Mouse (Mus musculus) lung, postnatal 0 days (tissue): ENCODE data around the gene Hacd4. TPM values are rescaled to one million over a fixed set of nuclear protein-coding genes. Genes with fewer than 3 reads are reported as not detected.

Experiments
- ATAC-seq: fragments of 200-750 bp; cut with Nextera tagmentation; 2 replicates; pipeline ENCODE4 v1.8.0; 2017; ENCODE audit warnings: moderate library complexity
- DNase-seq: peaks from one replicate; pipeline ENCODE4 v3.0.0-alpha.2; 2016; ENCODE audit warnings: low spot score
- H3K27ac ChIP-seq: fragments of 300-500 bp; sonication (generic); 2 replicates; pipeline ENCODE4 v1.5.1; 2014; ENCODE audit warnings: antibody characterized with exemption, mild to moderate bottlenecking, low read length, mixed read lengths
- H3K27me3 ChIP-seq: fragments of 300-500 bp; sonication (generic); replicated peaks from 2 replicates; pipeline ENCODE4 v1.6.1; 2014; ENCODE audit warnings: low read length, mixed read lengths; ENCODE audit not compliant: insufficient read depth
- H3K36me3 ChIP-seq: fragments of 300-500 bp; sonication (generic); 2 replicates; pipeline ENCODE4 v1.6.1; 2014; ENCODE audit warnings: low read length, mixed read lengths; ENCODE audit not compliant: insufficient read depth
- H3K4me1 ChIP-seq: fragments of 300-500 bp; sonication (generic); 2 replicates; pipeline ENCODE4 v1.6.1; 2014; ENCODE audit warnings: antibody characterized with exemption, low read depth, low read length, mixed read lengths; ENCODE audit not compliant: insufficient read depth
- H3K4me2 ChIP-seq: fragments of 300-500 bp; sonication (generic); replicated peaks from 2 replicates; pipeline ENCODE4 v1.6.1; 2014; ENCODE audit warnings: low read depth, mild to moderate bottlenecking, low read length, moderate library complexity, mixed read lengths
- H3K4me3 ChIP-seq: fragments of 300-500 bp; sonication (generic); 2 replicates; pipeline ENCODE4 v1.5.1; 2014; ENCODE audit warnings: low read depth, low read length
- H3K9ac ChIP-seq: fragments of 300-500 bp; sonication (generic); replicated peaks from 2 replicates; pipeline ENCODE4 v1.6.1; 2014; ENCODE audit warnings: low read depth, mild to moderate bottlenecking
- H3K9me3 ChIP-seq: fragments of 300-500 bp; sonication (generic); 2 replicates; pipeline ENCODE4 v1.6.1; 2016; ENCODE audit warnings: low read length, mixed read lengths
- CTCF ChIP-seq: IDR thresholded peaks from 2 replicates; pipeline ENCODE4 v1.5.1; 2016; ENCODE audit warnings: antibody characterized with exemption, mild to moderate bottlenecking
- EP300 ChIP-seq: IDR thresholded peaks from 2 replicates; pipeline ENCODE4 v1.6.1; 2016; ENCODE audit warnings: antibody characterized with exemption, mild to moderate bottlenecking, control low read depth
- WGBS: fragments of 180-500 bp; shearing (Covaris S2); extraction: QIAGEN DNeasy Blood & Tissue Kit; methylation state at CpG from one replicate; pipeline ENCODE4 v1.1.7; 2014; 5-methylcytosine and 5-hydroxymethylcytosine counted together
- polyA plus RNA-seq: library from polyadenylated mRNA; unstranded; fragments of >200 nt; fragmentation: Nextera tagmentation; extraction: Ambion mirVana; gene quantifications from 2 replicates; pipeline ENCODE4 v1.2.1, GENCODE M21; 2015

Gene Hacd4
- polyA plus RNA-seq, 1 experiment from 2014 or later, result 10.2 TPM

GRCm38 (mm10) chr4:88424563-88424962 is 14.2 kb downstream of the Hacd4 start:
- Histone ChIP-seq H3K27ac (no peak overlapping the region), H3K9me3 (no peaks in the 10 kb centered on the region), H3K4me3 (no peak overlapping the region), H3K27me3 (no peaks in the 10 kb centered on the region), H3K36me3 (no peaks in the 10 kb centered on the region), H3K9ac (no peak overlapping the region), H3K4me2 (no peak overlapping the region), H3K4me1 (no peaks in the 10 kb centered on the region)
- TF ChIP-seq EP300 (no peak), CTCF (no peak)
- DNase-seq (no peak), ATAC-seq (no peak)

GRCm38 (mm10) chr4:88419378-88419777 is 19.4 kb downstream of the Hacd4 start:
- WGBS, result 88% methylated on average over 5 of the region's 5 CpGs
- Histone ChIP-seq H3K4me2 (no peak overlapping the region), H3K9ac (no peak overlapping the region), H3K27me3 (no peaks in the 10 kb centered on the region), H3K36me3 (no peaks in the 10 kb centered on the region), H3K4me3 (no peak overlapping the region), H3K9me3 (no peaks in the 10 kb centered on the region), H3K27ac (no peak overlapping the region), H3K4me1 (no peaks in the 10 kb centered on the region)
- TF ChIP-seq EP300, result no peak
- TF ChIP-seq CTCF, result no peak
- ATAC-seq, result no peak
- no peak for DNase-seq

GRCm38 (mm10) chr4:88415017-88415416 is 23.7 kb downstream of the Hacd4 start:
- Histone ChIP-seq H3K4me1 (no peaks in the 10 kb centered on the region), H3K36me3 (no peaks in the 10 kb centered on the region), H3K27ac (no peak overlapping the region), H3K27me3 (no peaks in the 10 kb centered on the region), H3K9ac (no peak overlapping the region), H3K4me2 (no peak overlapping the region), H3K4me3 (no peak overlapping the region), H3K9me3 (no peaks in the 10 kb centered on the region)
- 40% methylated on average over 2 of the region's 2 CpGs for WGBS
- peak; percentile 8 for DNase-seq
- TF ChIP-seq EP300, result no peak
- no peak for TF ChIP-seq CTCF
- ATAC-seq, result no peak

GRCm38 (mm10) chr4:88412331-88412730 is 26.4 kb downstream of the Hacd4 start:
- no peak overlapping the region for H3K4me3 ChIP-seq
- no peak overlapping the region for H3K9ac ChIP-seq
- no peak overlapping the region for H3K4me2 ChIP-seq
- H3K27ac ChIP-seq, result no peak overlapping the region
- ATAC-seq, result no peak
- H3K36me3 ChIP-seq, result no peaks in the 10 kb centered on the region
- H3K27me3 ChIP-seq, result no peaks in the 10 kb centered on the region
- 76% methylated on average over 2 of the region's 2 CpGs for WGBS
- H3K9me3 ChIP-seq, result no peaks in the 10 kb centered on the region
- no peak for DNase-seq
- TF ChIP-seq CTCF (no peak), EP300 (no peak)
- no peaks in the 10 kb centered on the region for H3K4me1 ChIP-seq

GRCm38 (mm10) chr4:88409279-88409678 is 29.4 kb downstream of the Hacd4 start:
- no peak overlapping the region for H3K9ac ChIP-seq
- ATAC-seq, result no peak
- H3K27ac ChIP-seq, result no peak overlapping the region
- no peak overlapping the region for H3K4me2 ChIP-seq
- no peak overlapping the region for H3K4me3 ChIP-seq
- DNase-seq, result no peak
- no peaks in the 10 kb centered on the region for H3K27me3 ChIP-seq
- 96% methylated on average over 4 of the region's 4 CpGs for WGBS
- TF ChIP-seq EP300, result no peak
- TF ChIP-seq CTCF, result no peak
- no peaks in the 10 kb centered on the region for H3K9me3 ChIP-seq
- 0 out of 2 replicates have a peak, but pooled peaks cover 4% of the 10 kb centered on the region for H3K36me3 ChIP-seq
- no peaks in the 10 kb centered on the region for H3K4me1 ChIP-seq

- H3K4me2 ChIP-seq, result no peak overlapping the region
- TF ChIP-seq CTCF (no peak), EP300 (no peak)
- no peaks in the 10 kb centered on the region for H3K9me3 ChIP-seq
- no peak overlapping the region for H3K27ac ChIP-seq
- 72% methylated on average over 4 of the region's 4 CpGs for WGBS
- no peaks in the 10 kb centered on the region for H3K4me1 ChIP-seq
- no peak overlapping the region for H3K4me3 ChIP-seq
- no peak overlapping the region for H3K9ac ChIP-seq
- 0 out of 2 replicates have a peak, but pooled peaks cover 4% of the 10 kb centered on the region for H3K36me3 ChIP-seq
- H3K27me3 ChIP-seq, result no peaks in the 10 kb centered on the region
- DNase-seq, result peak; percentile 67
- ATAC-seq, result peak; percentile 55
Measured at GRCm38 (mm10) chr4:88406887-88407696, 31.6 kb downstream of the Hacd4 start.
